Mouse (Mus musculus): ENCODE results near the gene Fancd2os. TPM values are rescaled to one million over a fixed set of nuclear protein-coding genes. Genes with fewer than 3 reads are reported as not detected.
A peak's percentile ranks its signal among the peaks of the same experiment; 100 is the strongest.

Fancd2os gene
- total and polyA plus RNA-seq, 3 experiments: 0.12 to 0.22 TPM; not detected in 1

GRCm38 (mm10) chr6:113623386-113623785, 22.9 kb upstream of the Fancd2os start:
- H3K4me3 ChIP-seq (ENCODE audit: control insufficient read depth in 1 of 2, insufficient read depth in 1 of 2, low read depth in 2 of 2, low read length in 2 of 2): peak overlapping the region; percentile 88 to 100
- no peaks in the 10 kb centered on the region for H3K27me3 ChIP-seq (ENCODE audit: control insufficient read depth in 1 of 2, insufficient read depth in 2 of 2, low read length in 2 of 2)
- peaks cover 6 to 13% of the 10 kb centered on the region in 2 experiments for H3K4me1 ChIP-seq (ENCODE audit: control insufficient read depth in 1 of 2, insufficient read depth in 2 of 2, low read length in 2 of 2)
- TF ChIP-seq MAX (IDR thresholded peaks at IDR 0.05; ENCODE audit: low read length) (no peak), UBTF (IDR thresholded peaks at IDR 0.05; ENCODE audit: borderline replicate concordance, insufficient read depth, low read depth, low read length) (no peak), MAZ (IDR thresholded peaks at IDR 0.05; ENCODE audit: low read depth, low read length) (no peak), GATA1 (IDR thresholded peaks at IDR 0.05; ENCODE audit: low read depth, low read length) (peak; percentile 41; the same call in 1 of the 2 replicates), USF2 (IDR thresholded peaks at IDR 0.05; ENCODE audit: borderline replicate concordance in 1 of 2, insufficient read depth in 1 of 2, low read depth in 1 of 2, low read length in 2 of 2) (no peak), ZNF384 (IDR thresholded peaks at IDR 0.05; ENCODE audit: low read depth, low read length) (peak; percentile 70; the same call in 1 of the 2 replicates), CHD1 (IDR thresholded peaks at IDR 0.05; ENCODE audit: low read depth, low read length) (no peak), ZKSCAN1 (IDR thresholded peaks at IDR 0.05; ENCODE audit: low read depth, low read length) (no peak), HCFC1 (IDR thresholded peaks at IDR 0.05; ENCODE audit: low read depth, low read length) (no peak), NELFE (IDR thresholded peaks at IDR 0.05; ENCODE audit: low read depth, low read length) (no peak), E2F4 (IDR thresholded peaks at IDR 0.05; ENCODE audit: borderline replicate concordance, low read depth, low read length) (no peak), ZC3H11A (IDR thresholded peaks at IDR 0.05; ENCODE audit: low read depth, low read length) (no peak), MAFK (IDR thresholded peaks at IDR 0.05; ENCODE audit: borderline replicate concordance, low read depth, low read length) (no peak), POLR2A (IDR thresholded peaks at IDR 0.05; ENCODE audit: control insufficient read depth in 1 of 2, insufficient read depth in 1 of 2, low read depth in 1 of 2, low read length in 2 of 2, poor library complexity in 1 of 2) (no peak)
- no peak overlapping the region; the same call in 1 of the 2 replicates for H3K27ac ChIP-seq (ENCODE audit: control insufficient read depth, low read depth, low read length)
- no peaks in the 10 kb centered on the region for H3K9me3 ChIP-seq (replicated peaks; ENCODE audit: insufficient read depth, low read length)
- peaks cover 0 to 24% of the 10 kb centered on the region in 2 experiments for H3K36me3 ChIP-seq (ENCODE audit: control insufficient read depth in 1 of 2, insufficient read depth in 2 of 2, low read length in 2 of 2)
- H3K79me2 ChIP-seq (ENCODE audit: control insufficient read depth, insufficient read depth, low read length, poor library complexity): peaks cover 10% of the 10 kb centered on the region
- H3K9ac ChIP-seq (ENCODE audit: control insufficient read depth, low read depth, low read length, poor library complexity, severe bottlenecking): peak overlapping the region; percentile 71
- DNase-seq (ENCODE audit: low read depth, low spot score): peak; percentile 45

DNA sequence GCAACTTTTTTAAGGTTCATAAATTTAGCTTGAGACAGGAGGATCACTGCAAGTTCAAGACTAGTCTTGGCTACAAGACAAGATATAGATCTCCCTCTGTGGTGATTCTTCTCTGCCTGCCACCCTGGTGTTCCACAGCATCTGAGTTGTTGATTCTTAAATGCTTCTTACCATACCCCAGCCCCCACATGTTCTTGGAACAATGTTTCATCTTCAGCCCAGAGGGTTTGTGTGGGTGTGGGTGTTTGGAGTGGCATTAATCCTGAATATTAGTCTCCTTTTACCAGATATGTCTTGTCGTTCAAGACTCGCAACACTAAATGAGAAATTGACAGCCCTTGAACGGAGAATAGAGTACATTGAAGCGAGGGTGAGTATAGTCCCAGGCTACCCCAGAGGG, 15.0 kb upstream of the Fancd2os start:
- no peak overlapping the region for H3K27ac ChIP-seq (ENCODE audit: control insufficient read depth, low read depth, low read length)
- H3K9ac ChIP-seq (ENCODE audit: control insufficient read depth, low read depth, low read length, poor library complexity, severe bottlenecking): no peak overlapping the region
- TF ChIP-seq GABPA (IDR thresholded peaks at IDR 0.05; ENCODE audit: low read depth, low read length) (no peak), ZNF384 (IDR thresholded peaks at IDR 0.05; ENCODE audit: low read depth, low read length) (no peak), CHD1 (IDR thresholded peaks at IDR 0.05; ENCODE audit: low read depth, low read length) (no peak), GATA1 (IDR thresholded peaks at IDR 0.05; ENCODE audit: low read depth, low read length) (no peak), SMC3 (IDR thresholded peaks at IDR 0.05; ENCODE audit: low read depth, low read length) (no peak)
- H3K27me3 ChIP-seq (ENCODE audit: control insufficient read depth in 1 of 2, insufficient read depth in 2 of 2, low read length in 2 of 2): no peaks in the 10 kb centered on the region
- no peaks in the 10 kb centered on the region for H3K9me3 ChIP-seq (replicated peaks; ENCODE audit: insufficient read depth, low read length)
- peaks cover 12 to 19% of the 10 kb centered on the region in 2 experiments for H3K36me3 ChIP-seq (ENCODE audit: control insufficient read depth in 1 of 2, insufficient read depth in 2 of 2, low read length in 2 of 2)
- H3K79me2 ChIP-seq (ENCODE audit: control insufficient read depth, insufficient read depth, low read length, poor library complexity): peaks cover 5% of the 10 kb centered on the region
- 0 out of 4 replicates have a peak, but pooled peaks cover 0 to 4% of the 10 kb centered on the region in 2 experiments for H3K4me1 ChIP-seq (ENCODE audit: control insufficient read depth in 1 of 2, insufficient read depth in 2 of 2, low read length in 2 of 2)
- H3K4me3 ChIP-seq (ENCODE audit: control insufficient read depth in 1 of 2, insufficient read depth in 1 of 2, low read depth in 2 of 2, low read length in 2 of 2): no peak overlapping the region
- no peak for DNase-seq (ENCODE audit: low read depth, low spot score)

Data from MEL (cell line).